Comparison of ENCODE assay signal across 8 mouse cellular contexts in genomic region chr7:144582284-144582980, GRCm38 (mm10). TPM values are rescaled to one million over a fixed set of nuclear protein-coding genes. Genes with fewer than 3 reads are reported as not detected.
DNase-seq lines count a peak whose midpoint lies in the region; ATAC-seq and TF ChIP-seq lines count a peak whose summit lies in the region.

Gene Fadd (minus strand): TSS chr7:144582463.

- H3K4me3 ChIP-seq in embryonic facial prominence, embryonic 14.5 days (ENCODE audit: low read depth, low read length): peak within 1 kb of the TSS; percentile 68
- peak within 1 kb of the TSS; percentile 91 for H3K4me3 ChIP-seq in limb, embryonic 14.5 days (replicated peaks; ENCODE audit: low read length)
- peak within 1 kb of the TSS; percentile 76 for H3K4me3 ChIP-seq in midbrain, postnatal 0 days (ENCODE audit: low read depth, low read length)

- peak within 1 kb of the TSS; percentile 81 for H3K9ac ChIP-seq in embryonic facial prominence, embryonic 14.5 days (ENCODE audit: low read depth, low read length)
- peak within 1 kb of the TSS; percentile 80 for H3K9ac ChIP-seq in limb, embryonic 14.5 days (ENCODE audit: low read depth, low read length, severe bottlenecking)
- H3K9ac ChIP-seq in midbrain, postnatal 0 days (replicated peaks; ENCODE audit: low read length, poor library complexity, severe bottlenecking): peak within 1 kb of the TSS; percentile 83

- TF ChIP-seq POLR2A in limb, embryonic 14.5 days (IDR thresholded peaks at IDR 0.05; ENCODE audit: borderline replicate concordance, extremely low read depth, insufficient read depth, insufficient read length): 0 out of 2 replicates have a peak, but pooled peaks have one; percentile 4

- H3K27ac ChIP-seq in embryonic facial prominence, embryonic 14.5 days (replicated peaks; ENCODE audit: low read depth, low read length): peak within 1 kb of the TSS; percentile 80
- peak within 1 kb of the TSS; percentile 81 for H3K27ac ChIP-seq in limb, embryonic 14.5 days (replicated peaks; ENCODE audit: low read depth, low read length)
- peak within 1 kb of the TSS; percentile 91 for H3K27ac ChIP-seq in midbrain, postnatal 0 days (ENCODE audit: low read depth, low read length)

- DNase-seq in 3T3-L1 (ENCODE audit: low read depth, low spot score): peak; percentile 96
- DNase-seq in adrenal gland, postnatal 4 days (ENCODE audit: low spot score in 2 of 2): peak; percentile 91 to 95
- peak; percentile 97 for DNase-seq in embryonic facial prominence, embryonic 14.5 days (ENCODE audit: low spot score)
- DNase-seq in heart, adult 8-10 months (ENCODE audit: low spot score): peak; percentile 95
- DNase-seq in kidney, adult 9 months: peak; percentile 96
- peak; percentile 94 for DNase-seq in limb, embryonic 14.5 days (ENCODE audit: low spot score)
- peak; percentile 96 for DNase-seq in midbrain, postnatal 0 days (ENCODE audit: low spot score)
- DNase-seq in spleen, postnatal 14 days (ENCODE audit: low spot score in 2 of 2): peak; percentile 82 to 89

- WGBS in embryonic facial prominence, embryonic 14.5 days: 2% methylated on average over 30 of the region's 34 CpGs
- 2% methylated on average over 34 of the region's 34 CpGs for WGBS in limb, embryonic 14.5 days
- 1% methylated on average over 34 of the region's 34 CpGs for WGBS in midbrain, postnatal 0 days

- H3K4me1 ChIP-seq in embryonic facial prominence, embryonic 14.5 days (ENCODE audit: control insufficient read depth, insufficient read depth, low read length): peaks cover 8% of the 10 kb centered on the region; the same call in 1 of the 2 replicates
- H3K4me1 ChIP-seq in limb, embryonic 14.5 days (ENCODE audit: control insufficient read depth, insufficient read depth, low read length): peaks cover 13% of the 10 kb centered on the region
- peaks cover 13% of the 10 kb centered on the region for H3K4me1 ChIP-seq in midbrain, postnatal 0 days (ENCODE audit: insufficient read depth, low read length)

- peak; percentile 93 for ATAC-seq in embryonic facial prominence, embryonic 14.5 days (ENCODE audit: low read depth)
- ATAC-seq in limb, embryonic 14.5 days (ENCODE audit: low FRiP score, low read depth): peak; percentile 89
- ATAC-seq in midbrain, postnatal 0 days (ENCODE audit: low FRiP score): peak; percentile 90

- no peaks in the 10 kb centered on the region for H3K27me3 ChIP-seq in embryonic facial prominence, embryonic 14.5 days (replicated peaks; ENCODE audit: control insufficient read depth, insufficient read depth, low read length)
- H3K27me3 ChIP-seq in limb, embryonic 14.5 days (ENCODE audit: control insufficient read depth, insufficient read depth, low read length): no peaks in the 10 kb centered on the region
- no peaks in the 10 kb centered on the region for H3K27me3 ChIP-seq in midbrain, postnatal 0 days (ENCODE audit: insufficient read depth, low read length)

- no peak; the same call in 1 of the 2 replicates for TF ChIP-seq CTCF in midbrain, postnatal 0 days (IDR thresholded peaks at IDR 0.05)

- H3K4me2 ChIP-seq in embryonic facial prominence, embryonic 14.5 days (ENCODE audit: low read depth, low read length): peak within 1 kb of the TSS; percentile 84
- peak within 1 kb of the TSS; percentile 76 for H3K4me2 ChIP-seq in limb, embryonic 14.5 days (replicated peaks; ENCODE audit: low read depth, low read length, severe bottlenecking)
- H3K4me2 ChIP-seq in midbrain, postnatal 0 days (ENCODE audit: low read depth, low read length, poor library complexity, severe bottlenecking): peak within 1 kb of the TSS; percentile 83

- no peaks in the 10 kb centered on the region for H3K9me3 ChIP-seq in embryonic facial prominence, embryonic 14.5 days (ENCODE audit: control insufficient read depth, low read length)
- no peaks in the 10 kb centered on the region for H3K9me3 ChIP-seq in limb, embryonic 14.5 days (ENCODE audit: control insufficient read depth, low read length)
- H3K9me3 ChIP-seq in midbrain, postnatal 0 days (ENCODE audit: low read length): no peaks in the 10 kb centered on the region

- peaks cover 19% of the 10 kb centered on the region for H3K36me3 ChIP-seq in embryonic facial prominence, embryonic 14.5 days (ENCODE audit: control insufficient read depth, insufficient read depth, low read length)
- peaks cover 15% of the 10 kb centered on the region; the same call in 1 of the 2 replicates for H3K36me3 ChIP-seq in limb, embryonic 14.5 days (ENCODE audit: control insufficient read depth, insufficient read depth, low read length)
- H3K36me3 ChIP-seq in midbrain, postnatal 0 days (ENCODE audit: insufficient read depth, low read length): no peaks in the 10 kb centered on the region; the same call in 1 of the 2 replicates

RNA-seq across cellular contexts. Expression of gene Fadd, which starts in this region (rescaled TPM):
- total RNA-seq in adrenal gland, postnatal 4 days (2021): 10 to 100 TPM; 13.3 to 14.4 TPM
- 8.0 and 9.5 TPM in 2 replicates for polyA plus RNA-seq in embryonic facial prominence, embryonic 14.5 days (2014; fragmentation: Nextera tagmentation; extraction: Ambion mirVana)
- 10 to 100 TPM in 1 of 4 experiments, 1 to 10 TPM in 3; 8.4 to 10.0 (median 9.4) TPM for total RNA-seq in heart, adult 8-10 months (2022)
- 9.3 and 10.8 TPM in 2 replicates for polyA plus RNA-seq in limb, embryonic 14.5 days (2012; rRNA removed)
- polyA plus RNA-seq in limb, embryonic 14.5 days (2014; fragmentation: Nextera tagmentation; extraction: Ambion mirVana): 9.6 and 11.0 TPM in 2 replicates
- total RNA-seq in midbrain, postnatal 0 days (2014; rRNA removed): 2.3 and 2.6 TPM in 2 replicates
- 2.4 and 3.4 TPM in 2 replicates for polyA plus RNA-seq in midbrain, postnatal 0 days (2015; fragmentation: Nextera tagmentation; extraction: Ambion mirVana)

Comparison
In these comparisons a context has a peak if more than half of its experiments do, and no peak if none do; other contexts are left out.
1. Peak in every context shown above with its lines: DNase-seq, ATAC-seq, H3K4me3 ChIP-seq and H3K27ac ChIP-seq.